1 mouse cellular context compared by ENCODE assay signal in genomic region chr7:44724316-44724715, GRCm38 (mm10).
A peak's percentile ranks its signal among the peaks of the same experiment; 100 is the strongest.
TF ChIP-seq lines count a peak whose summit lies in the region.

No protein-coding gene starts in this region.

TF ChIP-seq in ES-E14, 5 proteins besides CTCF, POLR2A, EP300 and RAD21:
- TF ChIP-seq ZNF384 (IDR thresholded peaks at IDR 0.05; ENCODE audit: low read depth, low read length), result peak; percentile 98
- no peak for TF ChIP-seq ZC3H11A (IDR thresholded peaks at IDR 0.05; ENCODE audit: borderline replicate concordance, low read depth, low read length)
- 0 out of 2 replicates have a peak, but pooled peaks have one; percentile 17 for TF ChIP-seq MAFK (IDR thresholded peaks at IDR 0.05; ENCODE audit: insufficient read depth, low read depth, low read length)
